Mouse (Mus musculus) liver, embryonic 12.5 days (tissue): Measurements from ENCODE around the gene Ppt2. TPM values are rescaled to one million over a fixed set of nuclear protein-coding genes. Genes with fewer than 3 reads are reported as not detected.

ENCODE experiments used
- ATAC-seq: fragments of 200-750 bp; cut with Nextera tagmentation; 2 replicates; pipeline ENCODE4 v1.8.0; 2017; ENCODE audit warnings: moderate number of reproducible peaks, mild to moderate bottlenecking, moderate library complexity
- H3K27ac ChIP-seq: fragments of 300-500 bp; sonication (generic); 2 replicates; pipeline ENCODE4 v1.5.1; 2016; ENCODE audit warnings: mild to moderate bottlenecking
- H3K27me3 ChIP-seq: fragments of 300-500 bp; sonication (generic); replicated peaks from 2 replicates; pipeline ENCODE4 v1.6.1; 2016; ENCODE audit warnings: mild to moderate bottlenecking, moderate library complexity
- H3K36me3 ChIP-seq: fragments of 300-500 bp; sonication (generic); 2 replicates; pipeline ENCODE4 v1.6.1; 2016; ENCODE audit warnings: mild to moderate bottlenecking, moderate library complexity
- H3K4me1 ChIP-seq: fragments of 300-500 bp; sonication (generic); 2 replicates; pipeline ENCODE4 v1.6.1; 2016
- H3K4me2 ChIP-seq: fragments of 300-500 bp; sonication (generic); 2 replicates; pipeline ENCODE4 v1.6.1; 2016; ENCODE audit warnings: mild to moderate bottlenecking, moderate library complexity
- H3K4me3 ChIP-seq: fragments of 300-500 bp; sonication (generic); 2 replicates; pipeline ENCODE4 v1.5.1; 2016; ENCODE audit warnings: mild to moderate bottlenecking, moderate library complexity
- H3K9ac ChIP-seq: fragments of 300-500 bp; sonication (generic); 2 replicates; pipeline ENCODE4 v1.6.1; 2016; ENCODE audit warnings: mild to moderate bottlenecking, moderate library complexity
- H3K9me3 ChIP-seq: fragments of 300-500 bp; sonication (generic); replicated peaks from 2 replicates; pipeline ENCODE4 v1.6.1; 2016; ENCODE audit warnings: mild to moderate bottlenecking, moderate library complexity
- WGBS: fragments of 180-500 bp; shearing (Covaris S2); methylation state at CpG from one replicate; pipeline ENCODE4 v1.1.7; 2016; ENCODE audit not compliant: insufficient replicate concordance; 5-methylcytosine and 5-hydroxymethylcytosine counted together
- polyA plus RNA-seq: library from polyadenylated mRNA; unstranded; fragments of >200 nt; fragmentation: Nextera tagmentation; extraction: Ambion mirVana; gene quantifications from 2 replicates; pipeline ENCODE4 v1.2.1, GENCODE M21; 2016

Gene Ppt2
- polyA plus RNA-seq, 1 experiment from 2014 or later: 13.7 TPM

- no peak for ATAC-seq
- H3K27ac ChIP-seq: peak overlapping the region; percentile 89
- H3K9ac ChIP-seq: peak overlapping the region; percentile 97
- no peaks in the 10 kb centered on the region for H3K9me3 ChIP-seq
- H3K4me2 ChIP-seq: peak overlapping the region; percentile 99
- peaks cover 7% of the 10 kb centered on the region for H3K27me3 ChIP-seq
- H3K36me3 ChIP-seq: peaks cover 7% of the 10 kb centered on the region
- peaks cover 74% of the 10 kb centered on the region for H3K4me1 ChIP-seq
- WGBS: 19% methylated on average over 7 of the region's 7 CpGs
- H3K4me3 ChIP-seq: peak overlapping the region; percentile 92
Measured at GRCm38 (mm10) chr17:34589206-34589605, 39.1 kb downstream of the Ppt2 start.

DNA sequence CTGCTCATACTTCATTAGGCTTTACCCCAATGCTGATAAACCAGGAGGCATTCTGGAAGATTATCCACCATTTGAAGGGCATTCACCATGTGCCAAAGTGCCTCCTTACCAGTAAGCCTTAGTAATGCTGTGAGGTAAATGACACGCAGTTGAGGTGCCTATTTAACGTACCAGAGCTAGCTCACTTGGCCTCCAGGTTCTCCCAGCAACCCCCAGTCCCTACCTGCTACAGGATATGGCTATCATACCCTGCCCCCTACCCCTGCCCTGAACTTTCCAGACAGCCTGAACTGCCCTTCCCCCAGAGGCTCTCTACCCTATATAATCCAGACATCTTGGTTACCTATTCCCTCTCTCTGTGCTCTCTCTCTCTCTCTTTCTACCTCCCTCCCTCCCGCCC is 39.5 kb downstream of the Ppt2 start:
- H3K4me1 ChIP-seq: peaks cover 70% of the 10 kb centered on the region
- 40% methylated on average over 3 of the region's 3 CpGs for WGBS
- peak overlapping the region; percentile 97 for H3K9ac ChIP-seq
- peaks cover 8% of the 10 kb centered on the region for H3K27me3 ChIP-seq
- H3K36me3 ChIP-seq: peaks cover 3% of the 10 kb centered on the region; the same call in 1 of the 2 replicates
- no peak for ATAC-seq
- no peaks in the 10 kb centered on the region for H3K9me3 ChIP-seq
- peak overlapping the region; percentile 99 for H3K4me2 ChIP-seq
- H3K4me3 ChIP-seq: 0 out of 2 replicates have a peak overlapping the region, but pooled peaks have one; percentile 83
- H3K27ac ChIP-seq: peak overlapping the region; percentile 89

DNA sequence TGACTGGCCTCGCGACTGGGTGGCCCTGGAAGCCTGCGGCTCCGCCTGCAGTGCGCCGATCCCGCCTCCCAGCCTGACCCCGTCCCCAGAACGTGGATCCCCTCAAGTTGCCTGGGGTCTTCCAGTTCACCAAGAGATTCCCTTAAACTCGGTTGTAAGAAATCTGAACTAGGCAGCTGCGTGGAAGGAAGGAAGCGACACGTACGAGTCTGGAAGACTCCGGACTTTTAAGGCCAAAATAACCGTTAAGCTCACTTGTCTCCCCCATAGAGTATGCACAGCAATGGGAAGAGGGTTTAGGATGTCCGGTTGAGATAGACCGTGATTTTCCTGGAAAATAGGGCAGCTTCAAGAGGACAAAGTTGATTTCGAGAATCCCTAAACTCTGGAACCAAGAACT is 40.5 kb downstream of the Ppt2 start:
- peaks cover 13% of the 10 kb centered on the region for H3K27me3 ChIP-seq
- H3K27ac ChIP-seq: peak overlapping the region; percentile 82
- H3K9me3 ChIP-seq: no peaks in the 10 kb centered on the region
- WGBS: 1% methylated on average over 19 of the region's 19 CpGs
- no peaks in the 10 kb centered on the region for H3K36me3 ChIP-seq
- peaks cover 60% of the 10 kb centered on the region for H3K4me1 ChIP-seq
- peak overlapping the region; percentile 83 for H3K4me3 ChIP-seq
- peak overlapping the region; percentile 88 for H3K9ac ChIP-seq
- ATAC-seq: no peak
- peak overlapping the region; percentile 99 for H3K4me2 ChIP-seq

DNA sequence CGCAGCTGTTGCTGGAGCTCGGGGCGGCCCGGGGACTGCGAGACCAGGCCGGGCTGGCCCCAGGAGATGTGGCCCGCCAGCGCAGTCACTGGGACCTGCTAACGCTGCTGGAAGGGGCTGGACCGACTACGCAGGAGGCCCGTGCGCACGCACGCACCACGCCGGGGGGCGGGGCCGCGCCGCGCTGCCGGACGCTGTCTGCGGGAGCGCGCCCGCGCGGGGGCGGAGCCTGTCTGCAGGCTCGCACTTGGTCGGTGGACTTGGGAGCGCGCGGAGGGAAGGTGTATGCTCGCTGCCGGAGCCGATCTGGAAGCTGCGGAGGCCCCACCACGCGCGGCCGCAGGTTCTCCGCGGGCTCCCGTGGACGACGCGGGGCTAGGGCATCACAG is 40.9 kb downstream of the Ppt2 start:
- peak overlapping the region; percentile 82 for H3K27ac ChIP-seq
- H3K36me3 ChIP-seq: no peaks in the 10 kb centered on the region
- H3K27me3 ChIP-seq: peaks cover 13% of the 10 kb centered on the region
- under 1% methylated on average over 48 of the region's 50 CpGs for WGBS
- peak overlapping the region; percentile 99 for H3K4me2 ChIP-seq
- H3K4me3 ChIP-seq: peak overlapping the region; percentile 83
- H3K4me1 ChIP-seq: peaks cover 56% of the 10 kb centered on the region
- H3K9me3 ChIP-seq: no peaks in the 10 kb centered on the region
- H3K9ac ChIP-seq: peak overlapping the region; percentile 88
- ATAC-seq: peak; percentile 86

- Histone ChIP-seq H3K4me1 (peaks cover 54% of the 10 kb centered on the region), H3K27ac (peak overlapping the region; percentile 82), H3K4me3 (peak overlapping the region; percentile 83), H3K9ac (peak overlapping the region; percentile 88), H3K36me3 (no peaks in the 10 kb centered on the region), H3K4me2 (peak overlapping the region; percentile 99), H3K27me3 (peaks cover 13% of the 10 kb centered on the region), H3K9me3 (no peaks in the 10 kb centered on the region)
- WGBS: under 1% methylated on average over 38 of the region's 38 CpGs
- peak; percentile 82 for ATAC-seq
Measured at GRCm38 (mm10) chr17:34586796-34587422, 41.4 kb downstream of the Ppt2 start.

GRCm38 (mm10) chr17:34585877-34586771 is 42.2 kb downstream of the Ppt2 start:
- Histone ChIP-seq H3K27me3 (peaks cover 13% of the 10 kb centered on the region), H3K4me2 (peak overlapping the region; percentile 99), H3K9ac (peak overlapping the region; percentile 88; the same call in 1 of the 2 replicates), H3K4me3 (peak overlapping the region; percentile 83), H3K9me3 (no peaks in the 10 kb centered on the region), H3K4me1 (peaks cover 47% of the 10 kb centered on the region), H3K27ac (no peak overlapping the region), H3K36me3 (no peaks in the 10 kb centered on the region)
- ATAC-seq: no peak
- 42% methylated on average over 32 of the region's 32 CpGs for WGBS

DNA sequence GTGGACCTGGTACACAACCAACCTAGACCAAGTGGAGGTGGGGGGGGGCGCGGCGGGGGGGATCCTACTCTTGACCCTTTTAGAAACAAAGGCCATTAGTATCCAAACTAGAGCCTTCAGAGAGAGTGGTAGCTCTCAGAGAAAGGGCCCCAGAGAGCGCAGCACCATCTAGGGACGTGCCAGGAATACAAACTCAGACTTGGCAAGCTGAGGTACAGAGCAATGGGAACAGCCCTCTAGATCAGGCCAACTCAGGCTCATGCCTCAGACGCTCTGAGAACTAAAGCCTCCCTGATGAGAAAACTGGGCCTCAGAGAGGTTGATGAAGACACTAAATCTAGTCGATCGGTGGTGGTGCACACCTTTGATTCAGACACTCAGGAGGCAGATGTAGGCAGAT is 43.2 kb downstream of the Ppt2 start:
- no peak overlapping the region for H3K4me3 ChIP-seq
- H3K36me3 ChIP-seq: no peaks in the 10 kb centered on the region
- H3K27me3 ChIP-seq: peaks cover 18% of the 10 kb centered on the region
- WGBS: 85% methylated on average over 8 of the region's 8 CpGs
- ATAC-seq: no peak
- no peak overlapping the region for H3K4me2 ChIP-seq
- H3K4me1 ChIP-seq: peaks cover 37% of the 10 kb centered on the region
- H3K9me3 ChIP-seq: no peaks in the 10 kb centered on the region
- H3K9ac ChIP-seq: no peak overlapping the region
- H3K27ac ChIP-seq: no peak overlapping the region

GRCm38 (mm10) chr17:34583819-34584218 is 44.5 kb downstream of the Ppt2 start:
- Histone ChIP-seq H3K9ac (no peak overlapping the region), H3K4me3 (no peak overlapping the region), H3K36me3 (no peaks in the 10 kb centered on the region), H3K27ac (no peak overlapping the region), H3K4me2 (no peak overlapping the region), H3K27me3 (peaks cover 18% of the 10 kb centered on the region), H3K4me1 (peaks cover 24% of the 10 kb centered on the region), H3K9me3 (no peaks in the 10 kb centered on the region)
- 68% methylated on average over 8 of the region's 8 CpGs for WGBS
- ATAC-seq: no peak

GRCm38 (mm10) chr17:34583397-34583796 is 44.9 kb downstream of the Ppt2 start:
- H3K36me3 ChIP-seq: no peaks in the 10 kb centered on the region

DNA sequence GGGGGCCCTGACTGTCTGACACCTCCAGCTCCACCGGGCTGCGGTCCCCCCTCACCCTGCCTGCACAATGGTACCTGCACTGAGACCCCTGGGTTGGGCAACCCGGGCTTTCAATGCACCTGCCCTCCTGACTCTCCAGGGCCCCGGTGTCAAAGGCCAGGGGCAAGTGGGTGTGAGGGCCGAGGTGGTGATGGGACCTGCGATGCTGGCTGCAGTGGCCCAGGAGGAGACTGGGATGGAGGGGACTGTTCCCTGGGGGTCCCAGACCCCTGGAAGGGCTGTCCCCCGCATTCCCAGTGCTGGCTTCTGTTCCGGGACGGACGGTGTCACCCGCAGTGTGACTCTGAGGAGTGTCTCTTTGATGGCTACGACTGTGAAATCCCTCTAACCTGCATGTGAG is 45.8 kb downstream of the Ppt2 start:
- Histone ChIP-seq H3K4me1 (peaks cover 14% of the 10 kb centered on the region), H3K27ac (no peak overlapping the region), H3K9me3 (no peaks in the 10 kb centered on the region), H3K4me3 (no peak overlapping the region), H3K36me3 (no peaks in the 10 kb centered on the region), H3K4me2 (no peak overlapping the region), H3K9ac (no peak overlapping the region), H3K27me3 (peaks cover 18% of the 10 kb centered on the region)
- no peak for ATAC-seq
- WGBS: 75% methylated on average over 12 of the region's 12 CpGs

More at GRCm38 (mm10) chr17:34583397-34583796, 44.9 kb downstream of the Ppt2 start:
- Histone ChIP-seq H3K27ac (no peak overlapping the region), H3K4me1 (peaks cover 20% of the 10 kb centered on the region), H3K27me3 (peaks cover 18% of the 10 kb centered on the region), H3K9ac (no peak overlapping the region), H3K4me2 (no peak overlapping the region), H3K9me3 (no peaks in the 10 kb centered on the region), H3K4me3 (no peak overlapping the region)
- WGBS: 48% methylated on average over 7 of the region's 7 CpGs
- ATAC-seq: no peak

DNA sequence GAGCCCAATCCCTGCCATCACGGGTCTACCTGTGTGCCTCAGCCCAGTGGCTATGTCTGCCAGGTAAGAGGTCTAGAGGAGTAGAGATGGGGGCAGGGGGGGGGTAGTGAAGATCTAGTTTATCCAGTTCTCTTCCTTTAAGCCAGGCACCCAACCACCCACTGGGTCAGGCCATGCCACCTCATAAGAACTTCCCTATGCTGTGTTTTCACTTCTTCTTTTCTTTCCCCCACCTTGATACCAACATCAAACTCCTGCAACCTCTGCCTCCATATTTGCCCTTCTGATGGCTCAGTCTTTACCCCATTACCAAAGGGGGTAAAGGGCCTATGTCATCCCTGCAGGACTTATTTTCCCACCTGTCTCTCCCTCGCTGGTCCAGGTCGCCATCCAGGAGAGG is 50.2 kb downstream of the Ppt2 start:
- H3K27me3 ChIP-seq: 0 out of 2 replicates have a peak, but pooled peaks cover 12% of the 10 kb centered on the region
- H3K4me3 ChIP-seq: no peak overlapping the region
- H3K4me2 ChIP-seq: no peak overlapping the region
- no peak overlapping the region for H3K9ac ChIP-seq
- H3K9me3 ChIP-seq: no peaks in the 10 kb centered on the region
- no peaks in the 10 kb centered on the region for H3K36me3 ChIP-seq
- WGBS: 73% methylated on average over 3 of the region's 3 CpGs
- H3K4me1 ChIP-seq: no peaks in the 10 kb centered on the region
- no peak overlapping the region for H3K27ac ChIP-seq
- ATAC-seq: no peak

DNA sequence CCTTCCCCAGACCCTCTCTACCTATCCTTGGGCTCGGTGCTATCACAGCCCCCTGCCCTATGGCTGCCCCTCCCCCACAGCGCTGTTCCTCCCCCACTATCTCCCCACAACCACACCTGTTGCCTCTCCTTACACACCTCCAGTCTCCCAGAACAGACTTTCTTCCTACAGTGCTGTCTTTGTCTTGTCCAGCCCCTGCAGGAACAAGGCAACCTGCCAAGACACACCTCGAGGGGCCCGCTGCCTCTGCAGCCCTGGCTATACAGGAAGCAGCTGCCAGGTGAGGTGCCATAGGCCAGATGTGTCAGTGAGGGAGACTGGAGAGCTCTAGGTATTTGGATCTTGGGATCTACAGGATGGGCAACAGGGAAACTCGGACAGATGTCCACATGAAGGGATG is 51.7 kb downstream of the Ppt2 start:
- H3K4me2 ChIP-seq: no peak overlapping the region
- H3K27me3 ChIP-seq: 0 out of 2 replicates have a peak, but pooled peaks cover 12% of the 10 kb centered on the region
- H3K36me3 ChIP-seq: no peaks in the 10 kb centered on the region
- H3K9ac ChIP-seq: no peak overlapping the region
- H3K4me3 ChIP-seq: no peak overlapping the region
- WGBS: 59% methylated on average over 5 of the region's 5 CpGs
- ATAC-seq: no peak
- H3K9me3 ChIP-seq: no peaks in the 10 kb centered on the region
- no peak overlapping the region for H3K27ac ChIP-seq
- no peaks in the 10 kb centered on the region for H3K4me1 ChIP-seq
